In the genomic region with DNA sequence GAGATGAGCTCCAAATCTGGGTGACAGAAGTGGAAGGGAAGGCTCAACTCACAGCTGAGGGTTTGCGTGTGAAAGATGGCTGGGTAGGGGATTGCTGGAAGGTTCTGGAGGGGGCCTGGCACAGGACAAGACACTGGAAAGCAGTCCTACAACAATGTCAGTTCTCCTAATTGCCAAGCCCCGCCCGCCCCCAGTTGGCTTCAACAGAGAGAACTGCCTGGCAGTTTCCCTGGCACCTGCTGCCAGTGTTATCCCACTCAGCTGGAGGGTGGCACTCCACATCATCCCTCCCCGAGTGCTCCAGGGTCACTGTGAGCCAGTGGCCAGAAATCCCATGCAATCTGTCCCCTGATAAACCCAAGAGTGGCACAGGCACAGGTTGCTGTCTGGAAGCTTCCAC, we compare ENCODE assay signal across 20 mouse cellular contexts. TPM values are rescaled to one million over a fixed set of nuclear protein-coding genes. Genes with fewer than 3 reads are reported as not detected.
DNase-seq lines count a peak whose midpoint lies in the region; ATAC-seq and TF ChIP-seq lines count a peak whose summit lies in the region.
"Had no signal": no experiment of that assay in that cellular context is flagged by ENCODE, and none has a peak within 500 bp of the region (broad histone marks: within the 10 kb centered on the region; RNA-seq: fewer than 3 reads in every experiment).

No protein-coding gene starts in this region.

- intact Hi-C loops in gastrocnemius, postnatal 14 days (cut with DNase I; ENCODE audit: low total_unique reads): no loop called here
- intact Hi-C loops in gastrocnemius, adult 2 months (cut with DNase I): no loop called here

- ATAC-seq in megakaryocyte-erythroid progenitor cell, adult 5-6 weeks (replicated peaks; ENCODE audit: low FRiP score, low TSS enrichment, poor library complexity, severe bottlenecking): no peak
- ATAC-seq: activated CD4-positive, CD25-positive, alpha-beta regulatory T cell, adult 4 months; forebrain, embryonic 13.5 days; hindbrain, embryonic 16.5 days; Patski had no signal

- H3K27ac ChIP-seq in gastrocnemius, adult 2 months: no peak overlapping the region
- H3K27ac ChIP-seq: embryonic facial prominence, embryonic 12.5 days; forebrain, embryonic 13.5 days; heart, embryonic 13.5 days had no signal

- no peak overlapping the region for H3K4me3 ChIP-seq in gastrocnemius, adult 2 months
- H3K4me3 ChIP-seq: embryonic facial prominence, embryonic 12.5 days; forebrain, embryonic 13.5 days; heart, embryonic 13.5 days had no signal

- no peak for TF ChIP-seq CTCF in gastrocnemius, adult 2 months (IDR thresholded peaks at IDR 0.05)

- peak; percentile 64 to 66 for DNase-seq in cerebellum, postnatal 14 days
- DNase-seq in cerebellum, adult 9-10 months: no peak
- DNase-seq in gastrocnemius, postnatal 14 days: peak; percentile 32
- DNase-seq in gastrocnemius, adult 2 months: no peak
- peak; percentile 37 to 54 for DNase-seq in layer of hippocampus, postnatal 14 days (ENCODE audit: low spot score in 2 of 2)
- no peak for DNase-seq in layer of hippocampus, adult 9-10 months (ENCODE audit: low spot score)
- DNase-seq in brain, adult 2 months (ENCODE audit: low read depth, low spot score): peak; percentile 23
- DNase-seq: adrenal gland, postnatal 14 days; cerebellum, adult 8-10 months; gastrocnemius, postnatal 36 days; heart, adult 11 months; heart, postnatal 36 days; kidney, adult 11 months had no signal

RNA-seq across cellular contexts. Expression of a gene that starts 23.9 kb away (rescaled TPM):
- 1 to 10 TPM; 4.1 to 5.1 TPM for total RNA-seq in gastrocnemius, postnatal 14 days (2021)
- total RNA-seq in gastrocnemius, adult 2 months (2021): 1 to 10 TPM; 2.3 TPM
- total RNA-seq in layer of hippocampus, postnatal 14 days (2021): 10 to 100 TPM; 53.8 to 60.2 TPM
- total RNA-seq in megakaryocyte-erythroid progenitor cell, adult 5-6 weeks (2014; fragmentation: Nextera tagmentation): not detected in 2 replicates
- not detected in 2 replicates for total RNA-seq in megakaryocyte-erythroid progenitor cell, adult 5-6 weeks (2017)

Comparison
In these comparisons a context has a peak if more than half of its experiments do, and no peak if none do; other contexts are left out.
1. DNase-seq: peak in cerebellum, postnatal 14 days (2 of 2), gastrocnemius, postnatal 14 days (single experiment), layer of hippocampus, postnatal 14 days (2 of 2) and brain, adult 2 months (single experiment); none in cerebellum, adult 9-10 months (single experiment), gastrocnemius, adult 2 months (single experiment) and layer of hippocampus, adult 9-10 months (single experiment).
2. RNA of a gene that starts 23.9 kb away (total RNA-seq): 53.8 to 60.2 TPM in layer of hippocampus, postnatal 14 days; 4.1 to 5.1 TPM in gastrocnemius, postnatal 14 days, 2.3 TPM in gastrocnemius, adult 2 months and not detected in megakaryocyte-erythroid progenitor cell, adult 5-6 weeks; every median in the first group is over 4 times any median in the second.